ENCODE assay signal across 8 mouse cellular contexts in the genomic region with DNA sequence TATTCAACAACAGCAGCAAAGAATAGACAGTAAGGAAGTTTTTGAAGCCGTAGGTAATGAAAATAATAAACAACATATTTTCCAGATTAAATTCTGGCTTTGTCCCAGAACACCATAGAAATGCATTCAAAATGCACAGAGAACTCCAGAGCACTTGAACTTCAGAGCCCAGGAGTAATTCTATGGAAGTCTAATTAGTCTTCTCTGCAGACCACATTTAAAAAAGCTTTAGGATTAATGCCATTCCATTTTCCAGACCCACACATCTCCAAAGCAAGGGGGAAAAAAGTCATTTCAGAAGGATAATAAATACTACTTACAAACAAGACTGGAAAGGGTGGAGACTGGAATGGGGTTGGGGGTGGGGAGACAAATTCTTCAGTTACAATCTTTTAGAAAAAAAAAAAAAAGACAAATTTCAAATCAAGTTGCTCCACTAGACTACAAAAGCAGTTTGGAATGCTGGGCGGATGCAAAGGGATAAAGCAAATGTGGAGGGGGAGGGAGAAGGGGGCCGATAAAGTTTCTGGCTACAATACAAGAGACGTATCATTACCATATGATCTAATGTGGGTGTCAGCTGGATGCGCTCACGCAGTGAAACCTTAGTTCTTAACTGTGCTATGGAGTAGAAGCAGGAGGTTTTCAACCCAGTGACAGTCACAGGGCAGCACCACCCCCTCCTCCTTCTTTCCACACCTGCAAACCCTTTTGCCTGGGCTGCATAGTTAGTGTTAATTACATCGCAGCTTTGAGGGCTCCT. TPM values are rescaled to one million over a fixed set of nuclear protein-coding genes. Genes with fewer than 3 reads are reported as not detected.
DNase-seq lines count a peak whose midpoint lies in the region; ATAC-seq and TF ChIP-seq lines count a peak whose summit lies in the region.

A gene (plus strand): TSS at position 606 of the 763 bp plus-strand sequence.

- peak within 1 kb of the TSS; percentile 41 for H3K4me2 ChIP-seq in intestine, embryonic 14.5 days (ENCODE audit: low read length)
- peak within 1 kb of the TSS; percentile 61 for H3K4me2 ChIP-seq in limb, embryonic 13.5 days (replicated peaks)
- peak within 1 kb of the TSS; percentile 39 for H3K4me2 ChIP-seq in neural tube, embryonic 12.5 days (replicated peaks)

- no peak for TF ChIP-seq POLR2A in cortical plate, adult 2 months (IDR thresholded peaks at IDR 0.05; ENCODE audit: extremely low read depth, insufficient read depth, low read length)

- TF ChIP-seq CTCF in cortical plate, adult 2 months (IDR thresholded peaks at IDR 0.05; ENCODE audit: extremely low read depth, insufficient read depth, low read length), result no peak

- no peak within 1 kb of the TSS for H3K4me3 ChIP-seq in cortical plate, adult 2 months (ENCODE audit: insufficient read depth, low read length)
- H3K4me3 ChIP-seq in intestine, embryonic 14.5 days (ENCODE audit: low read depth, low read length), result peak within 1 kb of the TSS; percentile 23
- peak within 1 kb of the TSS; percentile 37 for H3K4me3 ChIP-seq in limb, embryonic 13.5 days
- no peak within 1 kb of the TSS for H3K4me3 ChIP-seq in neural tube, embryonic 12.5 days

- H3K9ac ChIP-seq in intestine, embryonic 14.5 days (ENCODE audit: low read length), result peak within 1 kb of the TSS; percentile 50
- peak within 1 kb of the TSS; percentile 52 for H3K9ac ChIP-seq in limb, embryonic 13.5 days
- H3K9ac ChIP-seq in neural tube, embryonic 12.5 days, result no peak within 1 kb of the TSS

- no peaks in the 10 kb centered on the region for H3K9me3 ChIP-seq in intestine, embryonic 14.5 days (ENCODE audit: control insufficient read depth, low read length)
- H3K9me3 ChIP-seq in limb, embryonic 13.5 days, result no peaks in the 10 kb centered on the region
- no peaks in the 10 kb centered on the region for H3K9me3 ChIP-seq in neural tube, embryonic 12.5 days

- H3K27ac ChIP-seq in cortical plate, adult 2 months (ENCODE audit: insufficient read depth, low read length), result no peak within 1 kb of the TSS
- H3K27ac ChIP-seq in intestine, embryonic 14.5 days (ENCODE audit: low read depth), result peak within 1 kb of the TSS; percentile 87
- peak within 1 kb of the TSS; percentile 81 for H3K27ac ChIP-seq in limb, embryonic 13.5 days
- no peak within 1 kb of the TSS for H3K27ac ChIP-seq in neural tube, embryonic 12.5 days

- H3K36me3 ChIP-seq in intestine, embryonic 14.5 days (ENCODE audit: control insufficient read depth, insufficient read depth, low read length), result no peaks in the 10 kb centered on the region
- H3K36me3 ChIP-seq in limb, embryonic 13.5 days, result no peaks in the 10 kb centered on the region
- no peaks in the 10 kb centered on the region for H3K36me3 ChIP-seq in neural tube, embryonic 12.5 days

- no peak for ATAC-seq in intestine, embryonic 14.5 days (replicated peaks; ENCODE audit: low FRiP score, low TSS enrichment, low read depth)
- ATAC-seq in limb, embryonic 13.5 days (ENCODE audit: low FRiP score, low read depth), result peak; percentile 89
- no peak for ATAC-seq in neural tube, embryonic 12.5 days (ENCODE audit: low FRiP score, low read depth)

- no peaks in the 10 kb centered on the region for H3K27me3 ChIP-seq in intestine, embryonic 14.5 days (replicated peaks; ENCODE audit: control insufficient read depth, insufficient read depth, low read length)
- H3K27me3 ChIP-seq in limb, embryonic 13.5 days, result no peaks in the 10 kb centered on the region
- H3K27me3 ChIP-seq in neural tube, embryonic 12.5 days (replicated peaks), result no peaks in the 10 kb centered on the region

- 14% methylated on average over 7 of the region's 7 CpGs for WGBS in intestine, embryonic 14.5 days
- WGBS in limb, embryonic 13.5 days, result 3% methylated on average over 7 of the region's 7 CpGs
- 12% methylated on average over 7 of the region's 7 CpGs for WGBS in neural tube, embryonic 12.5 days

- DNase-seq in adrenal gland, adult 18-20 months (ENCODE audit: low spot score in 2 of 2), result no peak
- DNase-seq in gastrocnemius, postnatal 4 days (ENCODE audit: low spot score in 2 of 2), result peak; percentile 17 to 43
- DNase-seq in intestine, embryonic 14.5 days (ENCODE audit: low spot score), result no peak
- DNase-seq in cerebellum, postnatal 36 days, result no peak
- no peak for DNase-seq in T-cell, adult 2 months (ENCODE audit: low spot score)

- H3K4me1 ChIP-seq in cortical plate, adult 2 months (ENCODE audit: control insufficient read depth, insufficient read depth, low read length), result no peaks in the 10 kb centered on the region
- peaks cover 14% of the 10 kb centered on the region for H3K4me1 ChIP-seq in intestine, embryonic 14.5 days (replicated peaks; ENCODE audit: control insufficient read depth, insufficient read depth, low read length)
- H3K4me1 ChIP-seq in limb, embryonic 13.5 days, result peaks cover 24% of the 10 kb centered on the region
- H3K4me1 ChIP-seq in neural tube, embryonic 12.5 days, result peaks cover 5% of the 10 kb centered on the region

RNA-seq across cellular contexts. Expression of the gene that starts here (rescaled TPM):
- total RNA-seq in adrenal gland, adult 18-20 months (2021), result 100 to 1,000 TPM; 166 to 345 TPM
- 17.6 and 21.5 TPM in 2 replicates for polyA plus RNA-seq in cortical plate, adult 2 months (2012; rRNA removed)
- 100 to 1,000 TPM; 637 to 757 TPM for total RNA-seq in gastrocnemius, postnatal 4 days (2021)
- 303 and 329 TPM in 2 replicates for polyA plus RNA-seq in intestine, embryonic 14.5 days (2014; fragmentation: Nextera tagmentation; extraction: Ambion mirVana)
- 302 and 322 TPM in 2 replicates for polyA plus RNA-seq in limb, embryonic 13.5 days (2015; fragmentation: Nextera tagmentation; extraction: Ambion mirVana)
- polyA plus RNA-seq in neural tube, embryonic 12.5 days (2016; fragmentation: Nextera tagmentation; extraction: Ambion mirVana), result 76.9 and 78.9 TPM in 2 replicates

Comparison
In these comparisons a context has a peak if more than half of its experiments do, and no peak if none do; other contexts are left out.
1. DNase-seq: peak in gastrocnemius, postnatal 4 days (2 of 2); none in adrenal gland, adult 18-20 months (0 of 2), intestine, embryonic 14.5 days (single experiment), cerebellum, postnatal 36 days (0 of 2) and T-cell, adult 2 months (single experiment).
2. H3K27ac ChIP-seq: peak in intestine, embryonic 14.5 days (single experiment) and limb, embryonic 13.5 days (single experiment); none in cortical plate, adult 2 months (single experiment) and neural tube, embryonic 12.5 days (single experiment).
3. H3K4me3 ChIP-seq: peak in intestine, embryonic 14.5 days (single experiment) and limb, embryonic 13.5 days (single experiment); none in cortical plate, adult 2 months (single experiment) and neural tube, embryonic 12.5 days (single experiment).
4. Peak in every context shown above with its lines, with median percentiles within 50 percentile points of each other: H3K4me2 ChIP-seq.